Mouse (Mus musculus) neural tube, embryonic 12.5 days (tissue): ENCODE measurements around the gene Crybg2. TPM values are rescaled to one million over a fixed set of nuclear protein-coding genes. Genes with fewer than 3 reads are reported as not detected.

Source experiments
- ATAC-seq: fragments of 200-750 bp; cut with Nextera tagmentation; 2 replicates; pipeline ENCODE4 v1.8.0; 2017; ENCODE audit warnings: low read depth, mild to moderate bottlenecking, moderate TSS enrichment, moderate library complexity; ENCODE audit not compliant: low FRiP score
- H3K27ac ChIP-seq: fragments of 300-500 bp; sonication (generic); 2 replicates; pipeline ENCODE4 v1.5.1; 2016
- H3K27me3 ChIP-seq: fragments of 300-500 bp; sonication (generic); replicated peaks from 2 replicates; pipeline ENCODE4 v1.6.1; 2016; ENCODE audit warnings: mild to moderate bottlenecking
- H3K36me3 ChIP-seq: fragments of 300-500 bp; sonication (generic); 2 replicates; pipeline ENCODE4 v1.6.1; 2016; ENCODE audit warnings: mild to moderate bottlenecking
- H3K4me1 ChIP-seq: fragments of 300-500 bp; sonication (generic); 2 replicates; pipeline ENCODE4 v1.6.1; 2016
- H3K4me2 ChIP-seq: fragments of 300-500 bp; sonication (generic); replicated peaks from 2 replicates; pipeline ENCODE4 v1.6.1; 2016; ENCODE audit warnings: mild to moderate bottlenecking
- H3K4me3 ChIP-seq: fragments of 300-500 bp; sonication (generic); 2 replicates; pipeline ENCODE4 v1.5.1; 2016
- H3K9ac ChIP-seq: fragments of 300-500 bp; sonication (generic); 2 replicates; pipeline ENCODE4 v1.6.1; 2016; ENCODE audit warnings: mild to moderate bottlenecking
- H3K9me3 ChIP-seq: fragments of 300-500 bp; sonication (generic); 2 replicates; pipeline ENCODE4 v1.6.1; 2016; ENCODE audit warnings: mild to moderate bottlenecking
- WGBS: fragments of 180-500 bp; shearing (Covaris S2); methylation state at CpG from one replicate; pipeline ENCODE4 v1.1.7; 2016; 5-methylcytosine and 5-hydroxymethylcytosine counted together
- polyA plus RNA-seq: library from polyadenylated mRNA; unstranded; fragments of >200 nt; fragmentation: Nextera tagmentation; extraction: Ambion mirVana; gene quantifications from 2 replicates; pipeline ENCODE4 v1.2.1, GENCODE M21; 2016

Crybg2 gene
- polyA plus RNA-seq, 1 experiment from 2014 or later: 1.5 TPM

DNA sequence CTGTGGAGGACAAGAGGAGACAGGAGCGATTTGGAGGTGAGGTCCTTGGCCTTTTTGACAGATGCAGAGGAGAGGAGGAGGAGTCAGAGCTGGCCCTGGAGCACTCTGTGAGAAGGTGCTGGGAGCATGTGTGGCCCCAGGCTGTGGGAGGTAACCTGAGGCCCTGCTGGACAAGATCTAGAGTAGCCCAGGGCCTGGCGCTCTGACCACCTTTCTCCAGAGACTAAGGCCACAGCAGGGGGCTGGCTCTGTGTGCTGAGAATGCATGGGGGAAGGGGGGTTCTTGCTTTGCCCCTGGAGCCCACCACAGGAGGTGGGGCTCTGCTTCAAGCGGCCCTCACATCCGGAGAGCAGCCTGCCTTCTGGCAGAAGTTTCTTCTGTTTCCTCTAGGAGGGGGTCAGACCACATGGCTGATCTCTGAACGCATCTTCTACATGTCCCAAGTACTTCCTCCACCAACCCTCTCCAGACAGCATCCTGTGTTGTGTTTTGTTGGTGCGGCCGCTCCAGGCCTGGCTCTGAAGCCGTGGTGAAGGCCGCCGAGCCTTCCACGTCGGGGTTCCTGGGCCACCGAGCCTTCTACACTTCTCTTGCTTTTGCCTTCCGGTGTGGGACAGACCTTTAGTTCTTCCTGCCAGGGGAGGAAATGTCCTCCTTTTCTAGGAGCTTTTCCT lies 57.6 kb downstream of the Crybg2 start:
- Histone ChIP-seq H3K9ac (no peak overlapping the region), H3K4me1 (peaks cover 6% of the 10 kb centered on the region), H3K4me3 (no peak overlapping the region), H3K36me3 (no peaks in the 10 kb centered on the region), H3K27me3 (no peaks in the 10 kb centered on the region), H3K4me2 (no peak overlapping the region), H3K9me3 (no peaks in the 10 kb centered on the region), H3K27ac (no peak overlapping the region)
- WGBS: 81% methylated on average over 14 of the region's 14 CpGs
- no peak for ATAC-seq

DNA sequence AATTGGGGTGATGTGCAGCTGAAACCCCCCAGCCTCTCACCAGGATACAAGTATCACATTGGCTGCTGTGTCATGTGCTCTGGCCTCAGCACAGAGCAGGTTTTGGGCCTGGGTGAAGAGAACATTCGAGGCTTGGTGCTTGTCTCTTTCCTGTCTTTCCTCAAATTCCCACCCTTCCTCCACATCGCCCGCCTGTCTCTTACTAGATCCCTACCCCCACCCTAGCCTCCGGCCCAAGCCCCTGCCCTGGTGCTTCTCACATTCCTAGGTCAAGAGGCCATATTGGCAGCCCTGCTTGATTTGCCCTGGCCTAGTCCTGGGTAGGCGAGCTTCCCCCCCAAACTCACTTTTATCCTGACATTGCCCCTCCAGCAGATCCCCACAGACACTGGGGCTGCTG lies 58.4 kb downstream of the Crybg2 start:
- Histone ChIP-seq H3K9ac (no peak overlapping the region), H3K27ac (no peak overlapping the region), H3K4me1 (peaks cover 2% of the 10 kb centered on the region; the same call in 1 of the 2 replicates), H3K36me3 (no peaks in the 10 kb centered on the region), H3K9me3 (no peaks in the 10 kb centered on the region), H3K4me2 (no peak overlapping the region), H3K27me3 (no peaks in the 10 kb centered on the region), H3K4me3 (no peak overlapping the region)
- WGBS: 87% methylated on average over 5 of the region's 5 CpGs
- ATAC-seq: no peak

DNA sequence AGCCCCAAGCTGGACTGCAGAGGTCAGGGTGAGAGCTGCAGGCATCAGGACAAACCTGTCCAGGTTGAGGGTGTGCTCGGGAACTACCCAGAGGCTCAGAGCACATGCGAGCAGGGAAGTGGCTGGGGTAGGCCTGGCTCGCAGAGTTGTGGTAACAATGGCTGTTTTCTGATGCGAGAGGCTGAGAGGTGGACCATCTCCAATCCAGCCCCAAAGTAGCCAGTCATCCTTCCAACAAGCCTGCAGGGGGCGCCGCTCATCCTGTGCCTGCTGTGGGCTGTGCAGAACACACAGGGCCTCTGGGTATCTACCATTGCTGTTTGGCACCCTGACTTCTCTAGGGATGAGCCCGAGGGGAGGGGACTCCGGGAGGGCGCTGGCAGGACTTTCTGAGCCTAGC lies 59.0 kb downstream of the Crybg2 start:
- Histone ChIP-seq H3K36me3 (no peaks in the 10 kb centered on the region), H3K27ac (no peak overlapping the region), H3K4me1 (peaks cover 2% of the 10 kb centered on the region; the same call in 1 of the 2 replicates), H3K27me3 (no peaks in the 10 kb centered on the region), H3K4me2 (no peak overlapping the region), H3K4me3 (no peak overlapping the region), H3K9me3 (no peaks in the 10 kb centered on the region), H3K9ac (no peak overlapping the region)
- ATAC-seq: no peak
- 64% methylated on average over 9 of the region's 9 CpGs for WGBS

DNA sequence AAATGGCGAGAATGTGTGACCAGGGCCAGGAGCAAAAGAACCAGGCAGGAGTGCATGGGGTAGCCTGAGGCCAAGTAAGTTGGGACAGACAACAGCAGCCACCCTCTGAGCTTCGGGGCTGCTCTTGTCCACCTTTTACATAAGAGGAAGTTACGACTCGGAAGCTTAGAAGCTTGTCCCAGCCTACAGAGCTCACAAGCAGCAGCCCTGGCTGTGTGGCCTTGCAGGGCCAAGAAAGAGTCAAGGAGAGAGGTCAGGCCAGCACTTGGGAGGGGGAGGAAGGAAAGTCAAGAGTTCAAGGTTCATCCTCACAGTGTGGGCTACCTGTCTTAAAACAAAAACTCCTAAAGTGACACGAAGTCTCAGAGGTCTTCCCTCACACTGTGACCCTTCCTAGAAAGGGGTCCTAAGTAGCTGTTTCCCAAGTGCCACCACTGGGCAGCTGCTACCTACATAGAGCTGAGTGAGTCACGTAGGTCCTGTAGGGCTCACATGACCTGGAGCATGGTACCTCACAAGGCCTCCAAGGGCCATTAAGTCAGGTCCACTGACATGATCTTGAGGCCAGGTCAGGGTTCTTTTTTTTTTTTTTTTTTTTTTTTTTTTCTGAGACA lies 59.7 kb downstream of the Crybg2 start:
- 84% methylated on average over 6 of the region's 6 CpGs for WGBS
- no peak overlapping the region for H3K4me3 ChIP-seq
- no peak overlapping the region for H3K4me2 ChIP-seq
- ATAC-seq: no peak
- H3K27me3 ChIP-seq: no peaks in the 10 kb centered on the region
- H3K4me1 ChIP-seq: peaks cover 2% of the 10 kb centered on the region; the same call in 1 of the 2 replicates
- no peaks in the 10 kb centered on the region for H3K36me3 ChIP-seq
- H3K27ac ChIP-seq: no peak overlapping the region
- H3K9me3 ChIP-seq: no peaks in the 10 kb centered on the region
- no peak overlapping the region for H3K9ac ChIP-seq

DNA sequence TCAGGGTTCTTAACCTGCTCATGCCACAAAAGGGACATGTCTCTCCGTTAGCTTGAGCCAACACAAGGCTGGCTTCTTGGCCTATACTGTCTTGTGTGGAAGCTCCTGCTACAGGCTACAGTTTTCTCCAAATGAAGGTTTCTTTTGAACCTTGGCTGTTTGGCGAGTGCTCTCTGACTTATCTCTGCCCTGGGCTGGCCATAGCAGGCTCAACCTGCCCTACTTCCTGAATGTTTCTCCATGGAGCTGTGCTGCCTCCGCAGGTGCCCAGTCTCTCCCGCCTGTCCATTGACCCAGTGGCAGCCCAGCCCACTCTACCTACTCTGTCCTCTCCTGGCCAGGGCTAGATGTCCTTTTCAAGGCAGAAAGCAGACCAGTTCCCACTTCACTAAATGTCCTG lies 60.3 kb downstream of the Crybg2 start:
- Histone ChIP-seq H3K9ac (no peak overlapping the region), H3K9me3 (no peaks in the 10 kb centered on the region), H3K4me3 (no peak overlapping the region), H3K4me2 (no peak overlapping the region), H3K4me1 (peaks cover 2% of the 10 kb centered on the region; the same call in 1 of the 2 replicates), H3K36me3 (no peaks in the 10 kb centered on the region), H3K27me3 (no peaks in the 10 kb centered on the region), H3K27ac (no peak overlapping the region)
- no peak for ATAC-seq
- 85% methylated on average over 4 of the region's 4 CpGs for WGBS

DNA sequence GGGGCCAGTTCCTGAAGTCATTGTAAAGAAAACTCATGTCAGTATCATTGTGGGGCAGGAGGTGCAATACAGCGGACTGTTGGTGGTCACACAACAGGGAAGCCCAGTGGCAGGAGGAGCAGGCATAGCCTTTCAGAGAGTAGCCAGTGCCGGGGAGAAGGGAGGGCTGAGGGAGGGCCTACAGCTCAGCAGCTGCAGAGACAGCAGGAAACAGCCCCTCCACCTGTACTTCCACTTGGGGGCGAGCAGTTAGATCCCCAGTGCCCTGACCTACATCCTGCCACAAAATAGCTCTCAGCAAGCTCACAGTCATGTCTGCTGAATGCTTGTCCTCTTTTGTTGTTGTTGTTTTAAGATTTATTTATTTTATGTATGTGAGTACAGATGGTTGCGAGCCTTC lies 61.0 kb downstream of the Crybg2 start:
- Histone ChIP-seq H3K9ac (no peak overlapping the region), H3K36me3 (no peaks in the 10 kb centered on the region), H3K4me2 (no peak overlapping the region), H3K27me3 (no peaks in the 10 kb centered on the region), H3K27ac (no peak overlapping the region), H3K4me1 (peaks cover 2% of the 10 kb centered on the region; the same call in 1 of the 2 replicates), H3K4me3 (no peak overlapping the region), H3K9me3 (no peaks in the 10 kb centered on the region)
- no peak for ATAC-seq
- 47% methylated on average over 4 of the region's 4 CpGs for WGBS

DNA sequence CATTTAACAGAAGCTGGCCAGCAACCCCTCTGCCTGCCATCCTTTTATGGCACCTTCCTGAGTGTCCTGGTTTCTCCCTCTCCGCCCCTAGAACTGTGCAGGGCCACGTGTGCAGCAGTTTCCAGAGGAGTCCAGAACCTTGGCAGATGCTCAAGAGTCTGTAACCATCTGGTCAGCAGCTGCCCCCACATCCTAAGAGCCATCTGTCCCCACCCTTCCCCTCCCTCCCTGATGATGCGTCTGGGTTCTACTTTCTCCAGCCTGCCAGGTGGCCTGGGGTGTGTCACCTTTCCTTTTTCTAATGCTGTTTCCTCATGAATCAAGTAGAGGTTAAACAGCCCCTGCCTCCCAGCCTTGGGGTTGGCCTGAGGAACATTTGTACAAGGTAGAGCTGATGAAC lies 61.7 kb downstream of the Crybg2 start:
- Histone ChIP-seq H3K9me3 (no peaks in the 10 kb centered on the region), H3K4me1 (peaks cover 7% of the 10 kb centered on the region), H3K27me3 (no peaks in the 10 kb centered on the region), H3K36me3 (no peaks in the 10 kb centered on the region), H3K27ac (no peak overlapping the region), H3K4me3 (no peak overlapping the region), H3K4me2 (no peak overlapping the region), H3K9ac (no peak overlapping the region)
- 39% methylated on average over 3 of the region's 3 CpGs for WGBS
- no peak for ATAC-seq

DNA sequence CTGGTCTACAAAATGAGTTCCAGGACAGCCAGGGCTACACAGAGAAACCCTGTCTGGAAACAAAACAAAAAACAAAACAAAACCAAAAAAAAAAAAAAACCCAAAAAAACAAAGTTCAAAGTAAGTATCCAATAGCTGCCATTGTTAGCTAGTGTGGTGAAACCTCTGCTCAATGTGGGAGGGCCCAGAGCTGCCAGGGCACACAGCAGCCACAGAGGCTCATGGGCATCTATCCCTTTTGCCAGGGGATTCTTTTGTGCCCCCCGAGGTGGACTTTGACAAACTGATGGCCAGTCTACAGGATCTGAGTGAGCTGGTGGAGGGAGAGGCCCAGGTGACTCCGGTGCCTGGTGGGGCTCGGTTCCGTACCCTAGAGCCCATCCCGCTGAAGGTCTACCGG lies 62.5 kb downstream of the Crybg2 start:
- no peaks in the 10 kb centered on the region for H3K9me3 ChIP-seq
- no peaks in the 10 kb centered on the region for H3K27me3 ChIP-seq
- H3K4me3 ChIP-seq: no peak overlapping the region
- H3K36me3 ChIP-seq: no peaks in the 10 kb centered on the region
- no peak overlapping the region for H3K9ac ChIP-seq
- no peak for ATAC-seq
- no peak overlapping the region for H3K27ac ChIP-seq
- H3K4me1 ChIP-seq: peaks cover 16% of the 10 kb centered on the region
- no peak overlapping the region for H3K4me2 ChIP-seq
- 94% methylated on average over 6 of the region's 6 CpGs for WGBS

DNA sequence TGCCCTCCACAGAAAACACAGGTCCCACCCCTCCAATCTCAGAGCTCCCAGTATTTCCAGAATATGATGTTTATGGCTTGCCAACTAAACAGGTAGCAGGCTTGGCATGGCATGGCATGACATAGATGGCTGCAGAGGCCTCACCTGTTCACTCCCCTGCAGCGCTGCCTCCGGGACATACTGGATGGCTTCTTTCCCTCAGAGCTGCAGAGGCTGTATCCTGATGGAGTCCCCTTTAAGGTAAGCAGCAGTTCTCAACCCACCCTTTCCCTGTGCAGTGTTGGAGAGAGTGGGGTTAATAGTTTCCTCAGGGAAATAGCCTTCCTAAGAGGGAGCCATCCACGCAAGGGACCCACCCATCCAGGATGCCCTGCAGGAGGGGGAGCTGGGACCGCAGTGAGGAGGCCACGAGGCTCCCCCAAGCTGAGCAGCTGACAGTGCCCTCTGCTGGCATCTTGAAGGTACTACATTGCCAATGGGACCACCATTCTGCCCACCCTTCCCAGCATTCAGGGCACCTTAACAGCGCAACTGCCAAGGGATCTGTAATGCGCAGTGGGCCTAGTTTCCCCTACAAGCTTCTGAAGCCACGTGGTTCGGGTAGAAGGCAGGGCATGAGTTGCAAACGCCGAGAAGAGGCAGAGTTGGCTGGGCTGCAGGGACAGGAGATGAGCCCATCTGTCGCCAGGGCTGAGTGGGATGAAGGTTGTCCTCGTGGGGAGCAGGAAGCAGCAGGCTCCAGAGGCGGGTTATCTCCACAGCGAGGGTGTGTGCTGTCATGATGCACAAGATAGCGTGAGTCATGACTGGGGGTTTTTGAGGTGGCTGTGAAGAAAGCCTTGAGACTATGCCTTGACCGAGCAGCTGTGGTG lies 63.3 kb downstream of the Crybg2 start:
- Histone ChIP-seq H3K4me2 (no peak overlapping the region), H3K4me1 (peaks cover 19% of the 10 kb centered on the region), H3K27me3 (no peaks in the 10 kb centered on the region), H3K4me3 (no peak overlapping the region), H3K9me3 (no peaks in the 10 kb centered on the region), H3K36me3 (no peaks in the 10 kb centered on the region), H3K27ac (no peak overlapping the region), H3K9ac (no peak overlapping the region)
- ATAC-seq: no peak
- 29% methylated on average over 17 of the region's 17 CpGs for WGBS

DNA sequence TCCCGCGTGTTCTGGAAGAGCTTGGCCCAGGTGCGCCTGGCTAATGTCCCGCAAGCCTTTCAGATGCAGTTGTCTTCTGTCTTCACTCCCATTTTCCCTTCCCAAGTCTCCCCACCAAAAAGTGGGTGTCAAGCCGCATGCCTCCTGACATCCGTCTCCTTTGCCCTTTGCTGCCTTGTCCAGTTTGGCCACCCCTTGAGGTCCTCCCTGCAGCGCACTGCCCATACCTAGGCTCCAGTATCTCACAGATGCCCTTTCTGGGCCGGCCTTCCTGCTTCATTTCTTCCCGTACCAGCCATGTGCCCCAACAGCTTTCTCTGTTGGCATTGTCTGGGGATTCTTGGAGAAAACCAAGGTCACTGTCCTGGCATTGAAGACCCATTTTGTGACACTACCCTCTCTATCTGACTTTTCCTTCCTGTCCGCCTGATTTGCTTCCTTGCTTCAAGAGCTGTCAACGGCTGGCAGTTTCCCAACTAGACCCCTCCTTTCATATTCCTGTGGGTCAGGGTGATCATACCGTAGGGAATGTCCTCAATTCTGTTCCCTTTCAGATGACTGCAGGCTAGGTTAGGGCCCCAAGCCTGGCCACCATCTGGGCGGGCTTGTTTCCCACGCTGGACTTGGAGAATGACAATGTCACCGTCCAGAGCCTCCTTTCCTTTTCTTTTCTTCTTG lies 64.9 kb downstream of the Crybg2 start:
- peaks cover 23% of the 10 kb centered on the region for H3K4me1 ChIP-seq
- no peak overlapping the region for H3K27ac ChIP-seq
- no peaks in the 10 kb centered on the region for H3K27me3 ChIP-seq
- H3K36me3 ChIP-seq: peaks cover 3% of the 10 kb centered on the region; the same call in 1 of the 2 replicates
- H3K4me3 ChIP-seq: no peak overlapping the region
- H3K4me2 ChIP-seq: no peak overlapping the region
- H3K9me3 ChIP-seq: no peaks in the 10 kb centered on the region
- H3K9ac ChIP-seq: no peak overlapping the region
- WGBS: 87% methylated on average over 15 of the region's 15 CpGs
- no peak for ATAC-seq

DNA sequence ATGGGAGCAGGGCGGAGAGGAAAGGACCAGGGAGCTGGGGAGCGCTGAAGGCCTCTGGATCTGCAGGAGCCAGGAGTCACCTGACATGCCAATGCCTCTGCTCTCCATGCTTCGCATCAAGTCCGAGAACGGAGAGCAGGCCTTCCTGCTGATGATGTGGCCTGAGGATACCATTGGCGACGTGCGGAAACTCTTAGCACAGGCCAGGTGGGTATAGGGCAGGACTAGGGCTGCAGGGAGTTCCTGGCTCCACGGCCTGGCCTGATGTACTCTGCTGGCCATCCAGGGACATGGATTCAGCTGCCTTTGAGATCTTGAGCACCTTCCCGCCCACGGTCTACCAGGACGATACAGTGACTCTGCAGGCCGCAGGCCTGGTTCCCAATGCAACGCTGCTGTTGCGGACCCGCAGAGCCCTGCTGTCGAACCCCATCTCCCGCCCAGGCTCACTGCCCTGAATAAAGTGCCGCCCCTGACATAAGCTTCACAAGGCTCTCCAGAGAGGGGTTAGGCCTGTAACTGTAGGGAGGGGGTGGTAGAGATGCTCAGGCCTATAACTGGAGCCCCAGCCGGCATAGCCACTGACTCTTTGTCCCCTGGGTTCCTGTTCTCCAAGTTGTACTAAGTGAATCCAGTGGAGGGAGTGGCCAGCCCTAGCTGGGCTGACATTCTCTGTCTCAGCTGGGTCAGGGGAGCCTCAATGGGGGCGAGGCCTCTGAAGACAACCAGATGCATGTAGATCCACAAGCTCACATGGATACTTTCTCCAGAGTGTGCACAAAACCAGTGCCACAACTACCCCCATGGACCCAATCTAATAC lies 65.9 kb downstream of the Crybg2 start:
- no peak for ATAC-seq
- Histone ChIP-seq H3K27me3 (no peaks in the 10 kb centered on the region), H3K27ac (no peak overlapping the region), H3K4me3 (no peak overlapping the region), H3K9ac (peak overlapping the region; percentile 33; the same call in 1 of the 2 replicates), H3K36me3 (peaks cover 12% of the 10 kb centered on the region), H3K4me2 (peak overlapping the region; percentile 71; the same call in 1 of the 2 replicates), H3K4me1 (peaks cover 22% of the 10 kb centered on the region), H3K9me3 (no peaks in the 10 kb centered on the region)
- 85% methylated on average over 21 of the region's 21 CpGs for WGBS
